Mouse (Mus musculus) cerebellum, adult 18-20 months (tissue): Measurements from ENCODE around the gene Trappc2l.
A peak's percentile ranks its signal among the peaks of the same experiment; 100 is the strongest.

Source experiments
- DNase-seq, 2 experiments: peaks; one replicate each; pipeline ENCODE4 v3.0.0; 2021

The Trappc2l gene

DNA sequence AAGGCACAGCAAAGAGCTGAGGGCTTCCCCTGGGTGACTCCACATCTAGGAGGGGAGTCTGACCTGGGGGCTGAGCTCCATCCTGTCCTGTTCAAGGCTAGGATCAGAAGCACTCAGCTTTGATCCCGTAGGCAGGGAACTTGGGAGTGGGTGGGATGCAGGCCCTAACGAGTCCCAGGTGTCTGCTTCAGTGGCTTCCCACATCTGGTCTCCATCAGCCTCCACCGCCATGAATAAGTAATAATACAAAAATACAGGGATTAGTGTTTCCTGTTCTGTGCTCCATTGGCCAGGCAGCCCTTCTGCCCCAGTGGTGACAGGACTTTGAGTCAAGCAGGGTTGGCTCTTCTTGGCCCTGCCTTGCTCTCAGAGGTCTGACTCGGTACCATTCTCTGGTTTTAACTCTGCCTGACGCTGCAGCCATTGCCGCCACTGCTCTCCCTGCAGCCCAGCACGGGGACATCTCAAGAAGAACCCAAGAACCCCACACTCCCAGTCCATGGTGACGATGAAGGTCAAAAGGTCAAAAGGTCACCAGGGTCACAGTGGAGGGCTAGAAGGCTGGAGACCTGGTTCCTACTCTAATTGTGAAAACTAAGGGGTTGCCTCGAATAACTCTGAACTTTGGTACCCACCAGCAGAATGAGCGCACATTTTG, 46.8 kb downstream of the Trappc2l start:
- DNase-seq: no peak

GRCm38 (mm10) chr8:122658807-122659160, 47.3 kb downstream of the Trappc2l start:
- no peak for DNase-seq

DNA sequence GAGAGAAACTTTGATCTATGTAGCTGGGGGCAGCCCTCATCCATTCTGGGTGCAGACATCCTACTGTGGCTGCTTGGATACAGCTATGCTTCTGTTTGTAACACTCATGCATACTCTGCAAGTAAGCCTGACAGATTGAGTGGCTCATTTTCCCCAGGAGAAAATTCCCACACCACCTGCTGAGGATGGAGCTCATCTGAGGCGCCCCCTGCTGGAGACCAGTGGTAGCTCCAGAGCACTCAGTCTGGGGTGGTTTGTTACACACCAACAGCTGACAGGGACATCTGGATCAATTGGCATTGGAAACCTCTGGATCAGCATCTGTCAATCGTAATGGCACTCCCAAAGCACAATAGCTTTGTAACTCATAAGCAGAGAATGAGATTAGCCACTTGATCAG, 48.6 kb downstream of the Trappc2l start:
- DNase-seq: no peak

DNA sequence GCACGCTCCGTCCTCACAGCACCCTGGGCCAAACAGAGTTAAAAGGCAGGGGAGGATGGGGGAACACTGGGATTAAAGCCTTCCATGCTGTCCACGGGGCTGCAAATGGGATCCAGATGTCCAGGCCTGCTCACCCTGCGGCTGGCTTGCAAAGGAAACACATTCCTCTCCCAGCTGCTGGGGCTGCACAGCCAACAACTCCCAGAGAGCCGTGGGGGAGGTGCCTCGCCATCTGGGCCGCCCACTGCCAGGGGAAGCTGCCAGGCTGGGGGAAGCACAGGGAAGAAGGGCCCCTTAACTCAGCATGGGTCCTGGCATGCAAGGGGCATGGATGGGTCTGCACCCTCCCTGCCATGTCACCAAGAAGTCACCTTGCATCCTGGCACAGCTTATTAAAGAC, 49.7 kb downstream of the Trappc2l start:
- peak; percentile 50 to 51 for DNase-seq

DNA sequence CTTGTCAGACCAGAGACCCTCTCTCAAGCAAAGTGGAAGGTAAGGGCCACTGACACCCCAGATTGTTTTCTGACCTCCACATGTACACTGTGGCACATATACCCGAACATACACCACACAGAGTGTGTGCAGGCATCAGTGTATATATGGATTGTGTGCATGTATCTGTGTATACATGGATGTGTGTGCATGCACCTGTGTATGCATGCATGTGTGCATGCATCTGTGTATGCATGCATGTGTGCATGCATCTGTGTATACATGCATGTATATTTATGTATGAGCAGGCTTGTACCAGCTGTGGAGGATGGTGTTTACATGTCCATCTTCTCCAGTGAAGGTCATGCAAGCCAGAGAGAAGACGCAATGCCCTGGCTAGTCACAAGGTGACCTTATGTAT, 50.5 kb downstream of the Trappc2l start:
- no peak for DNase-seq

DNA sequence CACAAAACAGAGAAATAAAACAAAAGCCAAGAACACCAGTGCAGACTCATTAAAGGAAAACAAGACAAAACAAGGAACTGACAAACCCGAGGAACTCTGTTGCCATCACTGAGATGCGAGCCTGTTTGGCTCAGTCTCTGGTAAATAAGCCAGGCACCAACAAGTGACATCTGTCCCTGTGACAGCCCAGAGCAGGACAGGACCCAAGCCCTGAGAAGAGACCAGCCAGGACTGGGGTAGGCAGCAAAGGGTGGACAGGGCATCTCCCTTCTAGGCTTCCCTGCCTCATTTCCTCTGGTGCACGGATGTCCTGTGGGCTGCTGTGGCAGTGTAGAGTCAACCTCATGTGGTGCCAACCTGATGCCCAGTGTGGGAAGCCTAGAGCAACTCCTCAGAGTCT, 51.7 kb downstream of the Trappc2l start:
- no peak for DNase-seq

- no peak for DNase-seq
Observed at GRCm38 (mm10) chr8:122663670-122664069, 52.2 kb downstream of the Trappc2l start.

- peak; percentile 74 to 81 for DNase-seq
Observed at GRCm38 (mm10) chr8:122665221-122665620, 53.8 kb downstream of the Trappc2l start.

- DNase-seq: peak; percentile 54 to 74
Observed at GRCm38 (mm10) chr8:122665667-122666316, 54.4 kb downstream of the Trappc2l start.
